Mouse (Mus musculus) liver, embryonic 11.5 days (tissue): Measurements from ENCODE around the gene Cdh23. TPM values are rescaled to one million over a fixed set of nuclear protein-coding genes. Genes with fewer than 3 reads are reported as not detected.

Experiments used
- ATAC-seq: fragments of 200-750 bp; cut with Nextera tagmentation; replicated peaks from 2 replicates; pipeline ENCODE4 v1.8.0; 2017; ENCODE audit warnings: moderate number of reproducible peaks, mild to moderate bottlenecking, moderate TSS enrichment, moderate library complexity; ENCODE audit not compliant: low FRiP score
- DNase-seq: peaks from one replicate; pipeline ENCODE4 v3.0.0-alpha.2; 2017; ENCODE audit warnings: low spot score
- H3K27ac ChIP-seq: fragments of 300-500 bp; sonication (generic); 2 replicates; pipeline ENCODE4 v1.5.1; 2014; ENCODE audit warnings: mild to moderate bottlenecking, low read depth, low read length, control low read depth
- H3K27me3 ChIP-seq: fragments of 300-500 bp; sonication (generic); replicated peaks from 2 replicates; pipeline ENCODE4 v1.6.1; 2014; ENCODE audit warnings: low read length, mixed read lengths; ENCODE audit not compliant: control insufficient read depth, insufficient read depth
- H3K36me3 ChIP-seq: fragments of 300-500 bp; sonication (generic); 2 replicates; pipeline ENCODE4 v1.6.1; 2014; ENCODE audit warnings: mild to moderate bottlenecking, low read length, moderate library complexity, mixed read lengths; ENCODE audit not compliant: control insufficient read depth, insufficient read depth
- H3K4me1 ChIP-seq: fragments of 300-500 bp; sonication (generic); replicated peaks from 2 replicates; pipeline ENCODE4 v1.6.1; 2014; ENCODE audit warnings: low read length, mixed read lengths; ENCODE audit not compliant: control insufficient read depth, insufficient read depth
- H3K4me2 ChIP-seq: fragments of 300-500 bp; sonication (generic); 2 replicates; pipeline ENCODE4 v1.6.1; 2014; ENCODE audit warnings: mild to moderate bottlenecking, control low read depth, moderate library complexity
- H3K4me3 ChIP-seq: fragments of 300-500 bp; sonication (generic); 2 replicates; pipeline ENCODE4 v1.5.1; 2014; ENCODE audit warnings: low read depth, low read length, control low read depth
- H3K9ac ChIP-seq: fragments of 300-500 bp; sonication (generic); 2 replicates; pipeline ENCODE4 v1.6.1; 2014; ENCODE audit warnings: low read depth, low read length, control low read depth
- H3K9me3 ChIP-seq: fragments of 300-500 bp; sonication (generic); 2 replicates; pipeline ENCODE4 v1.6.1; 2016; ENCODE audit warnings: low read length, inconsistent platforms, mixed read lengths; ENCODE audit not compliant: control insufficient read depth
- WGBS: fragments of 180-500 bp; shearing (Covaris S2); extraction: QIAGEN DNeasy Blood & Tissue Kit; methylation state at CpG from one replicate; pipeline ENCODE4 v1.1.7; 2014; 5-methylcytosine and 5-hydroxymethylcytosine counted together
- polyA plus RNA-seq: library from polyadenylated mRNA; unstranded; fragments of >200 nt; fragmentation: Nextera tagmentation; extraction: Ambion mirVana; gene quantifications from 2 replicates; pipeline ENCODE4 v1.2.1, GENCODE M21; 2014

Gene Cdh23
- polyA plus RNA-seq, 1 experiment from 2014 or later, result 0.80 TPM

DNA sequence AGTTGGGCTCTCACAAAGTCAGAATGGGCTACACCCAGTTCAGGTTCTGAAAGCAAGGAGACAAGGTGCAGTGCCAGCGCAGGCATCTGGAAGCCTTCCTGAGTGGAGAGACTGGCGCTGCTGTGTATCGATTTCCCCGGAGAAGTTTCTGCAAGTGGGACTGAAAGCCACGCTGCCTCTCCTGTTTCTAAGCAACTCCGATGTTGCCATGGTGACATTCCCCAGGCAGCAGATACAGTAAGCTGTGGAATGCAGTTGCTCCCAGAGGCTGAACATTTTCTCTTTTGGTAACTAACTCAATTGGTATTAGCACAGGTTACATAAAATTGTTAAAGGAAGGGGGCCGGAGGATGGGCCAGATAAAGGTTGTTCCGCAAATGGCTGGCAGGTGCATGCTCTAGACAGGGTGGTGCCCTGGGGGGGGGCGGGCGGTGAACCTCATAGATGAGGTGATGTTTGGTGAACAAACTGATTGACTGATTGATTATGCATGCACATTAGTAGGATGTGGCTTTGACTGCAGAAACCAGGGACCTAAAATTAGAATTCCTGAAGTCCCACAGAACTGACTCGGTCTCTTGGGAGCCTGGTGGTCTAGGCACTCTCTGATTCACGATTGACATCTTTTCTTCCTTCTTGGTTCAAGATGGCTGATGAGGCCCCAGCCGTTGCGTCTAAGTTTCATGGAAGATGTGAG, 410.5 kb downstream of the Cdh23 start:
- 73% methylated on average over 14 of the region's 14 CpGs for WGBS
- Histone ChIP-seq H3K36me3 (no peaks in the 10 kb centered on the region), H3K27ac (no peak overlapping the region; the same call in 1 of the 2 replicates), H3K4me2 (peak overlapping the region; percentile 21; the same call in 1 of the 2 replicates), H3K9me3 (no peaks in the 10 kb centered on the region), H3K9ac (no peak overlapping the region), H3K27me3 (no peaks in the 10 kb centered on the region), H3K4me1 (peaks cover 56% of the 10 kb centered on the region), H3K4me3 (no peak overlapping the region)
- ATAC-seq, result no peak
- DNase-seq, result no peak

DNA sequence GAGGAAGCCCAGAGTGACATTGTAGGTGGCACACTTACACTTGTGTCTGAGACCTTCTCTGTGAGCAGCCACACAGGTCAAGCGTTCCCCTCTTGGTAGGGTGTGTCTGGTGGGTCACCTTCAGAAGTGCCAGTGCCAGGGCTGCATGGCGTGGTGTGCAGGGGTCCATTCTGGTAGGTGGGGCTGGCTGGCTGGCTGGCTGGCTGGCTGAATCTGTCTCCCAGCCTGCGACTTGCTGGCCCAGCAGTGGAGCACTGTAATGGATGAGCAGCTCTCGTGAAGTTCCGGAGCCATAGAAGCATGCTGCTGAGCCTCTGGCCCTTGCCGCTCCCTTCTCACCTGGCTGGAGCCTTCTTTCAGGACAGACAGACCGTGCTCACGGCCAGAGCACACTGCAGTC, 411.1 kb downstream of the Cdh23 start:
- peak overlapping the region; percentile 29; the same call in 1 of the 2 replicates for H3K4me2 ChIP-seq
- H3K27me3 ChIP-seq, result no peaks in the 10 kb centered on the region
- H3K9ac ChIP-seq, result no peak overlapping the region
- H3K27ac ChIP-seq, result peak overlapping the region; percentile 19
- no peak overlapping the region for H3K4me3 ChIP-seq
- DNase-seq, result no peak
- peaks cover 50% of the 10 kb centered on the region for H3K4me1 ChIP-seq
- no peaks in the 10 kb centered on the region for H3K36me3 ChIP-seq
- no peaks in the 10 kb centered on the region for H3K9me3 ChIP-seq
- WGBS, result 74% methylated on average over 8 of the region's 8 CpGs
- no peak for ATAC-seq

DNA sequence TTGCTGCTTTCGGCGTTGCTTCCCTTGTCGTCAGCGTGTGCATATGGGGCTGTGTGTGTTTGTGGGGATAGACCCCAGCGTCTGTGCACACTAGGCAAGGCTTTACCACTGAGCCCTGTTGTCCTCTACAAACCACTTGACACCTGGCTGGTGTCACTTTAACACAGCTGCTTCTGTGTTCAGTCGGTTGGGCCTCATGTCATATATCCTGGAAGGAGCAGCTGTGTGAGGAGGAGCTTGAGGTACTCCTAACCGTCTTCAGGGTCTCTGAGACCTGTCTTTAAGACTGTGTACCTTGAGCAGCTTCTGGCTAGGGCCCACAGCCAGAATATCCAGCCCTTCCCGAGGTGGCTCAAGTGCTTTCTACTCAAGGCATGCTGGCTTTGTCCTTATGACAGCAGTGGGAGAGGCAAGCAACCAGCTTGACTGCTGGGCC, 411.6 kb downstream of the Cdh23 start:
- WGBS, result 60% methylated on average over 8 of the region's 8 CpGs
- ATAC-seq (no peak), DNase-seq (no peak)
- H3K9me3 ChIP-seq, result no peaks in the 10 kb centered on the region
- peak overlapping the region; percentile 29 for H3K4me2 ChIP-seq
- H3K4me3 ChIP-seq, result no peak overlapping the region
- peaks cover 48% of the 10 kb centered on the region for H3K4me1 ChIP-seq
- no peaks in the 10 kb centered on the region for H3K27me3 ChIP-seq
- no peak overlapping the region for H3K9ac ChIP-seq
- H3K36me3 ChIP-seq, result no peaks in the 10 kb centered on the region
- H3K27ac ChIP-seq, result no peak overlapping the region; the same call in 1 of the 2 replicates

DNA sequence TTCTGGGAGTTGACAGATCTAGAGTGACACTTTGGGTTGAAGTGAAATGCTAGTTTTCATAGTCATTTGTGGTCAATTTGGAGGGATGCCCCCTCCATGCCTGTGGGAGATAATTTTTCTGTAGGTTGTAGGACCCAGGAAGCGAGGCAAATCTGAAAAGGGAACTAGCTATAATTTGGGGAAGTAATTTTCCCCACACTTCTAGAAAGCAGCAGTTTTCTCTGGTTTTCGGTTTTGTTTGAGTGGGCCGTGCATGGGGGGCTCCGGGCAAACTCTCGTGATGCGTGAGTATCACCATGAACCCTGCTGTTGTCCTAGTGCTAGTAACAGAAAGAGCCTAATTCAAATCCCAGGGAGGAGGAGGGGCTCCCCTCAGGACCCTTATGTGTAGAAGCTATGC, 412.0 kb downstream of the Cdh23 start:
- DNase-seq, result no peak
- Histone ChIP-seq H3K4me3 (no peak overlapping the region), H3K9ac (no peak overlapping the region), H3K27ac (no peak overlapping the region), H3K4me2 (no peak overlapping the region; the same call in 1 of the 2 replicates), H3K36me3 (no peaks in the 10 kb centered on the region), H3K4me1 (peaks cover 45% of the 10 kb centered on the region), H3K9me3 (no peaks in the 10 kb centered on the region), H3K27me3 (no peaks in the 10 kb centered on the region)
- ATAC-seq, result no peak
- 69% methylated on average over 6 of the region's 6 CpGs for WGBS

DNA sequence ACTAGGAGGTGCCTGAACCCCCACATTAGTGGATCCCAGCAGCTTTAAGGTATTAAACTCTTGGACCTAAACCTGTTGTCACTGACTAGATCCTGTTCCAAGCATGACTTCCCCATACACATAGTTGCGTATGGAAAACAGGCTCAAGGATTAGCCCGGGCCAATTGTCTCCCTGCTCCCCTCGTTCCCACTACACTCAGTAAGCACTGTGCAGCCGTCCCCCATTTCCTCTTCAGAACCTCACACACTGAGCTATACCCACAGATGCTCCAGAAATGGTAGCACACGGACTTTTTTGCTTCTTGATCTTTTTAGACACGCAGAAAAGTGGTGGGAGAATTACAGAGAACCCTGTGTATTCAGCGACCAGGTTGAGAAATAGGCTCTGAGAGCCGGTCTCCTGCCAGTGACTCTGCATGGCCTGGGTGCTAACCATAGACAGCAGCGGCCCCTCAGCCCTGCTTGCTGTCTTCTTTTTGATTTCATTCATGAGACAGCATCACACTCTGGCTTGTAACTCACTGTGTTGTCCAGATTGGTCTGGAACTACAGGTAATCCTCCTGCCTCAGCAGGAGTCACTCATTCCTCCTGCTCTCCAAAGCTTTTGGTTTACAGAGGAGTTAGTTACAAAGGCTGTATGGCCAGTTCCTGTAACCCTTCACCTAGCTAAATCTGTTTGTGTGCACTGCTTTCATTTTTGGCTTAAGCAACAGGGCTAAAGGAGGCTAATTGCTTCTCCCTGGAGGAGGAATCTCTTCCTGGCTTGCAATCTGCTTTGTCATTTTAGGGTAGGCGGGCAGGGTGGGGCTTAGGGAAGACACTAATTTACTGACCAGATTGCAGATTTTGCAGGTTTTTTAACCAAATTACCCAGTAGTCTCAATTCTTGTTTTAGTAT, 413.9 kb downstream of the Cdh23 start:
- 0 out of 2 replicates have a peak overlapping the region, but pooled peaks have one; percentile 30 for H3K9ac ChIP-seq
- H3K9me3 ChIP-seq, result no peaks in the 10 kb centered on the region
- H3K4me2 ChIP-seq, result no peak overlapping the region
- no peak for ATAC-seq
- H3K4me1 ChIP-seq, result peaks cover 42% of the 10 kb centered on the region
- no peak overlapping the region for H3K27ac ChIP-seq
- no peak for DNase-seq
- 76% methylated on average over 10 of the region's 10 CpGs for WGBS
- no peak overlapping the region for H3K4me3 ChIP-seq
- no peaks in the 10 kb centered on the region for H3K36me3 ChIP-seq
- no peaks in the 10 kb centered on the region for H3K27me3 ChIP-seq

DNA sequence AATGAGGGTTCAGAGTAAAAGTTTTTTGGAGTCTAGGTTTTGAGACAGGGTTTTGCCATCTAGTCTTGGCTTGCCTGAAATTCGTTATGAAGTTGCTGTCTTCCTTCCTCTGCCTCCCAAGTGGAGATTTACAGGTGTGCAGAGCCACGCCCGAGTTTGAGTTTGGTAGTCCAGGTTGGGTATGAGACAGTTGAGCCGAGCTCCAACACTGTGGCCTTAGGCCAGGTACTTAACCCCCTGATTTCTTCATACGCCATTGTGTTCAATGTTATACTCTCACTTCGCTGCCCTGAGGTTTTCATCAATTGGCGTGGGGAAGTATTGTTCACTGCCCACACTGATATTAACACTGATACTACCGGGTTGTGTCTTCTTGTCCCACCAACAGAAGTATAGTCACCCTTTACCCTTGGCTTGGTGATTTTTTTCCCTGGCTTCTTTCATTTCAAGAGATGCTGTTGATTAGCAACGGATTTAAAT, 414.7 kb downstream of the Cdh23 start:
- peaks cover 47% of the 10 kb centered on the region for H3K4me1 ChIP-seq
- H3K4me2 ChIP-seq, result no peak overlapping the region
- no peaks in the 10 kb centered on the region for H3K36me3 ChIP-seq
- H3K9me3 ChIP-seq, result no peaks in the 10 kb centered on the region
- H3K27ac ChIP-seq, result no peak overlapping the region
- no peak for ATAC-seq
- no peak overlapping the region for H3K9ac ChIP-seq
- DNase-seq, result no peak
- H3K4me3 ChIP-seq, result no peak overlapping the region
- WGBS, result 83% methylated on average over 9 of the region's 9 CpGs
- no peaks in the 10 kb centered on the region for H3K27me3 ChIP-seq

DNA sequence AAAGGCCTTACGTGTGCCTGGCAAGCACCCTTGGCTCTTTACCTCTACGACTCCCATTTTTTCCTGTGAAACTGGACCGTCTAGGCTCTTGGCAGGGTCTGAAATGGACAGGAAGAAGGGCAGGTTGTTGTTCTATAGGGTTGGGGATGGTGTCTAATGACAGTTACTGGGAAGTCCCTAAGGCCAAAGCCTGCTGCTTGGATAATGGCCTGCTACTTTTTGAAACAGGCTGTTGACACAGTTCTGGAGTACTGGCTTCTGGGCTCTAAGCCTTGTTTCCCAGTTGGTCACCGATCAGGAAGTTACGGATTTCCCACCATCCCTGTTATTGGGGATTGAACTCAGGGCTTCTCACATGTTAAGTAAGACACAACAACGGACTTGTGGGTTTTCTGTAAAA, 415.9 kb downstream of the Cdh23 start:
- H3K4me2 ChIP-seq, result 0 out of 2 replicates have a peak overlapping the region, but pooled peaks have one; percentile 72
- H3K9ac ChIP-seq, result no peak overlapping the region; the same call in 1 of the 2 replicates
- DNase-seq (no peak), ATAC-seq (no peak)
- 89% methylated on average over 6 of the region's 6 CpGs for WGBS
- no peak overlapping the region for H3K4me3 ChIP-seq
- peaks cover 41% of the 10 kb centered on the region for H3K4me1 ChIP-seq
- no peaks in the 10 kb centered on the region for H3K9me3 ChIP-seq
- H3K27ac ChIP-seq, result no peak overlapping the region
- H3K36me3 ChIP-seq, result no peaks in the 10 kb centered on the region
- no peaks in the 10 kb centered on the region for H3K27me3 ChIP-seq

DNA sequence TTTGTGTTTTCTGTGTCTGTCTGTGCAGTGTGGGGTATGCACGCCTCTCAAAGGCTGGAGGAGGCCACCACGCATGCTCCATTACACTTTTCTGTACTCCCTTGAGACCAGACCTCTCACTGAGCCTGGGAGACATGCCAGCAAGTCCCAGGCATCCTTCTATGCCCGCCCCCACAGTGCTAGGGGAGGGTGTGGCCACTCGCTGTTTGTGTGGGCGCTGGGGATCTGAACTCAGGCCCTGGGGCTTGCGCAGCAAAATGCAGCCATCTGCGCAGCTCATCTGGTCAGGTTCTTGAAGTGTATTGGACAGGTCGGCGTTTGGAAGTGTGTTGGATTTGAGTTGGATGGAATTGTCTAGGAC, 416.4 kb downstream of the Cdh23 start:
- Histone ChIP-seq H3K27me3 (no peaks in the 10 kb centered on the region), H3K4me2 (peak overlapping the region; percentile 72; the same call in 1 of the 2 replicates), H3K9me3 (no peaks in the 10 kb centered on the region), H3K4me3 (no peak overlapping the region), H3K9ac (no peak overlapping the region), H3K36me3 (no peaks in the 10 kb centered on the region), H3K27ac (no peak overlapping the region), H3K4me1 (peaks cover 37% of the 10 kb centered on the region)
- WGBS, result 90% methylated on average over 9 of the region's 9 CpGs
- no peak for DNase-seq
- no peak for ATAC-seq
